Mouse (Mus musculus) small intestine, adult 2 months (tissue): ENCODE measurements at regions not wholly inside any gene's neighbourhood (a gene's known extent, or its start where the extent isn't known, plus 50 kb on each side); places are given as distances from the start of the nearest gene placed in this dataset.
A peak's percentile ranks its signal among the peaks of the same experiment; 100 is the strongest.
"Not testable (repeated sequence)": the region's sequence is repeated elsewhere in the genome, so short reads cannot be mapped to it uniquely, and the experiment has no call there.

Experiments
- H3K27ac ChIP-seq: fragments of 200-500 bp; 2 replicates; pipeline ENCODE4 v1.5.1; 2012; ENCODE audit warnings: low read depth, low read length, control low read depth, inconsistent platforms; ENCODE audit not compliant: insufficient read depth
- H3K27me3 ChIP-seq: fragments of 200-500 bp; 2 replicates; pipeline ENCODE4 v1.6.1; 2012; ENCODE audit warnings: mild to moderate bottlenecking, moderate library complexity, low read length, inconsistent platforms; ENCODE audit not compliant: control insufficient read depth, insufficient read depth
- H3K36me3 ChIP-seq: fragments of 200-500 bp; 2 replicates; pipeline ENCODE4 v1.6.1; 2012; ENCODE audit warnings: mild to moderate bottlenecking, low read length, control low read depth, inconsistent platforms; ENCODE audit not compliant: control insufficient read depth, insufficient read depth
- H3K4me1 ChIP-seq: fragments of 200-500 bp; 2 replicates; pipeline ENCODE4 v1.6.1; 2012; ENCODE audit warnings: low read length, inconsistent platforms, mixed read lengths; ENCODE audit not compliant: control insufficient read depth, insufficient read depth, insufficient read length
- H3K4me3 ChIP-seq: fragments of 200-500 bp; 2 replicates; pipeline ENCODE4 v1.5.1; 2012; ENCODE audit warnings: low read depth, mild to moderate bottlenecking, control low read depth, inconsistent platforms, low read length, moderate library complexity
- CTCF ChIP-seq: fragments of 200-500 bp; IDR thresholded peaks from 2 replicates; pipeline ENCODE4 v1.5.1; 2012; ENCODE audit warnings: low read depth, mild to moderate bottlenecking, control low read depth, inconsistent platforms, low read length, moderate library complexity, mixed read lengths; ENCODE audit not compliant: insufficient replicate concordance, insufficient read length; ENCODE audit errors: extremely low read depth
- POLR2A ChIP-seq: fragments of 200-500 bp; IDR thresholded peaks from 2 replicates; pipeline ENCODE4 v1.6.1; 2012; ENCODE audit warnings: low read depth, mild to moderate bottlenecking, control low read depth, inconsistent platforms, low read length, moderate library complexity
- WGBS: fragments of 180-500 bp; shearing (Covaris S2); methylation state at CpG from one replicate; pipeline ENCODE4 v1.1.7; 2018; 5-methylcytosine and 5-hydroxymethylcytosine counted together

GRCm38 (mm10) chr6:140853508-140853907 lies 124.4 kb downstream of the Gm11077 start:
- TF ChIP-seq POLR2A = no peak
- TF ChIP-seq CTCF = peak; percentile 59; the same call in 1 of the 2 replicates
- Histone ChIP-seq H3K4me3 (no peak overlapping the region), H3K4me1 (no peaks in the 10 kb centered on the region), H3K36me3 (no peaks in the 10 kb centered on the region), H3K27me3 (peaks cover 3% of the 10 kb centered on the region; the same call in 1 of the 2 replicates), H3K27ac (no peak overlapping the region)
- WGBS = 51% methylated on average over 5 of the region's 5 CpGs

DNA sequence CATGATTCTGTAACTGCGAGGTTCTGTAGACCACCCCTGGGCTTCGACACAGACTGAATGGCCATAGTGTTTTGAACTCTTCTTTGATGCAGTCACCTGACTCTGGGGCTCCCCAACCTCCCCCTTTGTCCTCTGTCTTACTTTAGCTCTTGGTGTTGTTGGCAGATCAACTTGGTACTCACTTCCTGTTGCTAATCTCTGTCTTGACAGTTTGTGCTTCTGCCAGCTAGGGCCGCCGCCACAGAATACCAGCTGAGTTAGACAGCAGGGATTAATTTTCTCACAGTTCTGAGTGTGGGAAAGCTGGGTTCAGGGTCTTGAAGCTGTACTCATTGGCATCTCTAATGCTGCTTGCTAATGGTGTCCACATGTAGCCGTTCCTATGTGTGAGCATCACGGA lies 125.6 kb downstream of the Gm11077 start:
- WGBS = 73% methylated on average over 6 of the region's 6 CpGs
- no peak overlapping the region for H3K27ac ChIP-seq
- TF ChIP-seq POLR2A (no peak), CTCF (no peak)
- H3K4me3 ChIP-seq = no peak overlapping the region
- H3K36me3 ChIP-seq = no peaks in the 10 kb centered on the region
- no peaks in the 10 kb centered on the region for H3K4me1 ChIP-seq
- H3K27me3 ChIP-seq = peaks cover 3% of the 10 kb centered on the region; the same call in 1 of the 2 replicates

GRCm38 (mm10) chr6:140856468-140857117 lies 127.5 kb downstream of the Gm11077 start:
- H3K36me3 ChIP-seq = no peaks in the 10 kb centered on the region
- TF ChIP-seq CTCF (no peak), POLR2A (no peak)
- no peak overlapping the region for H3K27ac ChIP-seq
- WGBS = 24% methylated on average over 14 of the region's 14 CpGs
- H3K4me3 ChIP-seq = no peak overlapping the region
- peaks cover 3% of the 10 kb centered on the region; the same call in 1 of the 2 replicates for H3K27me3 ChIP-seq
- H3K4me1 ChIP-seq = no peaks in the 10 kb centered on the region

- TF ChIP-seq POLR2A (no peak), CTCF (no peak)
- no peaks in the 10 kb centered on the region for H3K4me1 ChIP-seq
- WGBS = 45% methylated on average over 18 of the region's 18 CpGs
- H3K36me3 ChIP-seq = no peaks in the 10 kb centered on the region
- no peak overlapping the region for H3K27ac ChIP-seq
- no peak overlapping the region for H3K4me3 ChIP-seq
- H3K27me3 ChIP-seq = peaks cover 3% of the 10 kb centered on the region; the same call in 1 of the 2 replicates
Observed at GRCm38 (mm10) chr6:140857118-140857746, 128.1 kb downstream of the Gm11077 start.

DNA sequence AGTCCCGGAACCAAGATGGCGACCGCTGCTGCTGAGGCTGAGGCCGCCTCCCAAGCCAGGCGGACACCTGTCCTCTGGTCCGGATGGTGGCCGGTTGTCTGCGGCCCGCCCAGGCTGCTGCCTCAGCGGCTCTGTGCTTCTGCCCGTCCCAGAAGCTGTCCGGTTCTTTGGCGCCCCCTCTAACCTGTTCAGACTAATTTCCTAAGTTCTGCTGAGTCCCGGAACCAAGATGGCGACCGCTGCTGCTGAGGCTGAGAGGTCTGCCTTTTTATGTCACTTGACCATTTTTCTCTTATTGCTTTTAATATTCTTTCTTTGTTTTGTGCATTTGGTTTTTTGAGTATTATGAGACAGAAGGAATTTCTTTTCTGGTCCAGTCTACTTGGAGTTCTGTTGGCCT lies 140.4 kb downstream of the Gm11077 start:
- H3K36me3 ChIP-seq, H3K4me3 ChIP-seq, H3K27ac ChIP-seq, H3K27me3 ChIP-seq, H3K4me1 ChIP-seq: not testable (repeated sequence)
- 94% methylated on average over 10 of the region's 16 CpGs for WGBS

DNA sequence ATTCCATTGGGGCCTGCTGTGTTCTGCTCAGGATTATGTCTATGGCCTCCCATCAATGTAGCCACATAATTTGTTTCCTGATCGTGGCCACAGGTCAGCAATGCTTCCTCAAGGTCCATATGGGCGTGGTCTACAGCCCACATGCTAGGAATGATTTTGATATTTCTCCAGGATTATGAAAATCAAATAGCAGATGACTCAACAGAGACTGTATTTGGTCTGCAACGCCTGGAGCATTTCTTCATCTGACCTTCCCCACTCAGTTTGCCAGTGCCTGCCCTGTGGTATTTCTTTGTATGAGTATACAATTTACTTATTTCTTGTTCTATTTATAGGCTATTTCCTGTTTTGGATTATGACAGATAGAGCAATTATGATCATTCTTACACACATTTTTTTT lies 145.7 kb downstream of the Gm11077 start:
- Histone ChIP-seq H3K27me3 (no peaks in the 10 kb centered on the region), H3K27ac (no peak overlapping the region), H3K4me1 (no peaks in the 10 kb centered on the region), H3K36me3 (no peaks in the 10 kb centered on the region), H3K4me3 (no peak overlapping the region)
- TF ChIP-seq POLR2A (no peak), CTCF (no peak)
- WGBS = 33% methylated on average over 3 of the region's 3 CpGs

DNA sequence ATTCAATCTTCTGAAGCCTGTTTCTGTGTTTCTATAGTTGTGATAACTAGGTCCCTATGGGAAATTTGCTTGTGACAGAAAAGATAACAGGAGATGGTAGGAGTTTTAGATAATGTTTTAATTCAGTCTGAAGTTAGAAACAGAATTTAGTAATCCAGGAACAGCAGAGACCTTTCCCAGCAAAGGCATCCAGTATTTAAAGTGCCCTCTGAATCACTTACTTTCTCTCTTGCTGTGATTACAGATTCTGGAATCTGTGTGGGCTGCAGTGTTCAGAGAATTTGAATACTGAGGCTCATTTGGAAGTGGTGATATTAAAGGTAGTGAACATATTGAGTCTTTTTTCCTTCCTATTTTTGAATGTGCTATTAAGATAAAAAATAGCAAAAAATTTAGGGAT lies 154.6 kb downstream of the Gm11077 start:
- no peak for TF ChIP-seq POLR2A
- no peak for TF ChIP-seq CTCF
- Histone ChIP-seq H3K36me3 (no peaks in the 10 kb centered on the region), H3K4me1 (0 out of 2 replicates have a peak, but pooled peaks cover under 1% of the 10 kb centered on the region), H3K4me3 (no peak overlapping the region), H3K27me3 (no peaks in the 10 kb centered on the region), H3K27ac (no peak overlapping the region)

- no peak overlapping the region for H3K4me3 ChIP-seq
- H3K4me1 ChIP-seq = 0 out of 2 replicates have a peak, but pooled peaks cover 2% of the 10 kb centered on the region
- TF ChIP-seq POLR2A = no peak
- no peak for TF ChIP-seq CTCF
- no peak overlapping the region for H3K27ac ChIP-seq
- H3K27me3 ChIP-seq = no peaks in the 10 kb centered on the region
- 36% methylated on average over 11 of the region's 11 CpGs for WGBS
- no peaks in the 10 kb centered on the region for H3K36me3 ChIP-seq
Observed at GRCm38 (mm10) chr6:140888610-140889009, 159.5 kb downstream of the Gm11077 start.
